Mouse (Mus musculus) R1 (cell line): Measurements from ENCODE around the gene Nfkbid.

Source experiments
- DNase-seq: peaks from one replicate; pipeline ENCODE4 v3.0.0-alpha.2; 2018; ENCODE audit warnings: low read depth, low spot score

Nfkbid gene

GRCm38 (mm10) chr7:30429327-30429726 lies 7.8 kb downstream of the Nfkbid start:
- DNase-seq: no peak

GRCm38 (mm10) chr7:30430191-30430590 lies 8.7 kb downstream of the Nfkbid start:
- DNase-seq: no peak

- DNase-seq: peak; percentile 71
These were observed 10.3 kb downstream of the Nfkbid start for GRCm38 (mm10) chr7:30431793-30432192.

- peak; percentile 88 for DNase-seq
These were observed 12.7 kb downstream of the Nfkbid start for GRCm38 (mm10) chr7:30434238-30434637.

- peak; percentile 77 for DNase-seq
These were observed 13.2 kb downstream of the Nfkbid start for GRCm38 (mm10) chr7:30434701-30435100.

DNA sequence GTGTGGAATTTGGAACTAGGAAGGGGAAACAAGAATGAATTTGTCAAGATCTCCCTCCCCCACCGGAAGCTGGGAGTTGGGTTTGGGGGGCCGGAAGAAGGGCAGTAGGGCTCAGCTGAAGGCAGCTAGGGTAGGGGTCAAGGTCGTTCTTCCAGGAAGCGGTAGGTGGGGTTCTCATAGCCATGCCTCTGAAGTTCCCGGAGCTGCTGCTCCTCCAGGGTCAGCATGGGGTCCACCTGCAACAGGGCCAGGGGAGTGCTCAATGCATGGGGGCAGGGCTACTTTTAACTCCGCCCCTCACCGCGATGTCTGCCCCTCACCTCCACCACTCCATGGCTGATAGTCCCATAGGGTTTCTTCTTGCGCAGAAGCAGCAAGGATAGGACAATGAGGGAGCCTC lies 13.6 kb downstream of the Nfkbid start:
- peak; percentile 95 for DNase-seq

GRCm38 (mm10) chr7:30436879-30437278 lies 15.3 kb downstream of the Nfkbid start:
- peak; percentile 96 for DNase-seq

- peak; percentile 53 for DNase-seq
These were observed 18.2 kb downstream of the Nfkbid start for GRCm38 (mm10) chr7:30439734-30440133.

DNA sequence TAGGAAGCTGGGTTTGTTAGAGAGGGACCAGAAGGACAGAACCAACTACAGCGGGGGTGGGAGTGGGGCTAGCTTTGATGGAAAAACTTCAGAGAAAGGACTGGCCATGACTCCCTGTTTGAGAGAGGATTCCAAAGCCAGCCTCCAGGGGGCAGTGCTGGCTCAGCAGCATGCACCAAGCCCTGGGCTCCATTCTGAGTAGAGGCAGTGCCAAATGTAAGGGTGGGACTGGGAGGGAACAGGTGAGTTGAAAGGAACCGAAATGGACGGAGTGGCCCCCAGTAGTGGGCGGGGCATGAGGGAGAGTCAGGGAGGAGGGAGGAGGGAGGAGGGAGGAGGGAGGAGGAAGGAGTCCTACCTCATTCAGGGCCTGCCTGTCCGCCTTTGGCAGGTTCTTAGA lies 19.2 kb downstream of the Nfkbid start:
- DNase-seq: peak; percentile 92

DNA sequence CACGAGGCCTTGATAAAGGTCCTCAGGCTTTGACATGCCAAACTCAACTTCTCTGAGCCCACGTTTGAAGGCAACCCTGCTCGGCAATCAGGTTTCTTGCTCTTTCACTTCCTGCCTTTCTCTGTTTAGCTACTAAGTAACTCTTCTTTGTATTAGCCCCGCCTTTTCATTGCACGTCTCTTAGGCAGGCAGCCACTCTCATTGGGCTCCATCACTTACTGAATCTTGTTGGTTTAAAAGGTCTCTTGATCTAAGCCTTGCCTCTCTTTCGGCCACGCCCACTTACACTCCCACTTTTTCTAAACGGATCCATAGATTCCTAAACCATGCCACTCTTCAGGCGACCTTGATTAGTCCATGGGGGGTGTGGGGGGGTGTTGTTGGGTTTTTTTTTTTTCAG lies 22.2 kb downstream of the Nfkbid start:
- DNase-seq: peak; percentile 93

DNA sequence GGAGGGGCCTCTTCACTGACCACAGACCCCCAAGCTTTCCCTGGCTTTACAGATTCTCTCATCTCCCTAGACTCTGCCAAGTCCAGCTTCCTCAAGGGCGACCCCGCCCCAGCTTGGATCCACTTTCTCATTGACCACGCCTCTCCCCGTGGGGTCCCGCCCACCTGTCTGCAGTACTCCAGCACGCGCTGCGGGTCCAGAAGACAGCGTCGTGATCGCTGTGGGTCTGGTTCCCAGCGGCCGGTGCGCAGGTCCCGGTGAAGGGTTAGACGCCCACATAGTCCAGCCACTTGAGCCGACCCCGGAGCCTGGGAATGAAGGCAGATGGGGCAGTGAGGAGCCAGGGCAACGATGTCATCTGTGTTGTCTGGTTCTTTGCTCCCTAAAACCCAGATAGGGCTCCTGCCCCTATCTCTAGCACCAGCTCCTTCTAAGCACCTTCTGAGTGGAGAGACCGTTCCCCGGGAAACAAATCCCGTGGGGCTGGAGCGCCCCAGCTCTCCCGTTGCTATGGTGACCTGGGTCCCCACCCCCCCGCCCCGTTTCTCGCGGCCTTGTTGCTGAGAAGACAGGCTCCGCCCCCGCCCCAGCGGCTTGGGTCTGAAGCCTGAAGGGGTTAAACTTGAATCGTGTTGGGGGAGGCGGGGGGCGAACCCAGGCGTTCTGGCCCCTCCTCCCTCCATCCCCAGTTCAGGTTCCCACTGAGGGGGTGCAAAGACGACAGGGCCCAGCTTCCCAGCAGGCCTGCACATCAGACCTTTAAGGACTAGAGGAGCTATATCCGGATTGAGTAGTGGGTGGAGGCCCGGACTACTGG lies 22.8 kb downstream of the Nfkbid start:
- peak; percentile 91 for DNase-seq

DNA sequence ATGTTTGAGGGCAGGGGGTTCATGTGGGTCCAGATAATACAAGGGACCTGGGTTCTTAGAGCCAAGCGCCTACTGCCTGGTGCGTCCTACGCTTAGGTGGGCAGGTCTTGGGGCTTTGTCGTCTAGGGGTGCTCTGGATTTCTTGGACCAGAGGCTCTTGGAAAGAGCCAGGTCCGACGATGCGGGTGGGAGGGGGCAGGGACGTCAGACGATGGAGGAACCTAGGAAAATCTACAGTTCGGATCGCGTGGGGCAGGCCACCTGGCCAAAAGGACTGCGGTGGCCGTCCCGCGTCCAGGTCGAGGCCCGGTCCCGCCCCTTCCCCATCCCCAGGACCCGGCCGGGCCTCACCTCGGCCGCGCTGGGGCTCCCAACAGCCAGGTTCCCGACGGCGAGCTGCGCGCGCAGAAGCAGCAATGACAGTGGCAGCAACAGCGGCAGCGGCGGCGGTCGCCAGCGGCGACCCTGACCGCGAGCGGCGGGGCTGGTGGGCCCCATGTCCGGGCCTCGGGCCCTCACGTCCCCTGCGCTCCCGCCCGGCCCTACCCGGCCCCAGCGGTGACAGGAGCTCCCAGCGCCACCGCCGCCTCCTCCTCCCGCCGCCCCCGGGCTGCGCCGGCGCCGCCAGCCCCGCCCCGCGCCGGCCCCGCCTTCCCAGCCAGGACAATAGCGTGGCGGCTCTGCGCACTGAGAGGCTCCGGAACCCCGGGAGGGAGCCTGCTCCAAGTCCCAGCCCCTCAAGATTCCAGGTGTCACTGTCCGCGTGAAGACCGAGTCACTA lies 23.6 kb downstream of the Nfkbid start, which contains the start of gene Aplp1:
TSS of gene Aplp1 (minus strand) at position 565 of the 781 bp plus-strand sequence.
- DNase-seq: peak; percentile 78

DNA sequence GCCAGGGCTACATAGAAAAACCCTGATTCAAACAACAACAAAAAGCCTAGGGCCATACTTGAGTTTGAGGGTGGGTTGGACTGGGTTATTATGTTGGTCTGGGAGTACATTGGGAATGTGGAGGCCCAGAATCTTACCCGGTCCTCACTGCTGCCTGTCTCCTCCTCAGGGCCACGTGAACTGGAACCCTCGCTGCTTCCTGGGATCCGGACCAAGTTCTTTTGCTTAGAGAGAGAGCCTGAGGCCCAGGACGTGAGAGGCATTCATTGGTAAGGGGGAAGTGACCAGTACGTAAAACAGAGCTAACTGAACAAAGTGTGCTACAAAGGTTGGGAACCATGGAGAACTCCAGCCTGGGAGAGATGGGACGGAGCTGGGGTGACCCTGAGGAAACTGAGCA lies 28.7 kb downstream of the Nfkbid start:
- DNase-seq: no peak

- DNase-seq: no peak
These were observed 31.8 kb downstream of the Nfkbid start for GRCm38 (mm10) chr7:30453327-30453726.

- DNase-seq: peak; percentile 95
These were observed 32.2 kb downstream of the Nfkbid start for GRCm38 (mm10) chr7:30453766-30454165.

DNA sequence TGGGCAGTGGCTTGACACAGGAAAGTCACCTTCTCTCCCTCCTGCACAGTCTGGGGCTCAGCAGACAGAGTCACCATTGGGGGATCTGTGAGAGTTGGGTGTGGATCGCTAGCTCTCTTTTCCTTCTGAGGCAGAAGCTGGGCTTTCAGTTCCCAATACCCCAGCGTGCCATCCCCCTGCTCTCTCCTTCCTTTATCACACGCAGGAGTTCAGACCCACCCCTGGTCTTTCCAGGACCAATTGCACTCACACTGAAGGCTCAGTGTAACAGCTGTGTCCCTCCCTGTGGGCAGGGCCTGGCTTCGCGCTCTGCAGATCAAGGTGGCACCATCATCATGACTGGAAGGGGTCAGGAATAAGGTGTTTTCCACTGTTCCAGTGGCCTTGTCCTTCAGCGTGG lies 32.7 kb downstream of the Nfkbid start:
- DNase-seq: peak; percentile 48

- no peak for DNase-seq
These were observed 35.0 kb downstream of the Nfkbid start for GRCm38 (mm10) chr7:30456487-30456886.

DNA sequence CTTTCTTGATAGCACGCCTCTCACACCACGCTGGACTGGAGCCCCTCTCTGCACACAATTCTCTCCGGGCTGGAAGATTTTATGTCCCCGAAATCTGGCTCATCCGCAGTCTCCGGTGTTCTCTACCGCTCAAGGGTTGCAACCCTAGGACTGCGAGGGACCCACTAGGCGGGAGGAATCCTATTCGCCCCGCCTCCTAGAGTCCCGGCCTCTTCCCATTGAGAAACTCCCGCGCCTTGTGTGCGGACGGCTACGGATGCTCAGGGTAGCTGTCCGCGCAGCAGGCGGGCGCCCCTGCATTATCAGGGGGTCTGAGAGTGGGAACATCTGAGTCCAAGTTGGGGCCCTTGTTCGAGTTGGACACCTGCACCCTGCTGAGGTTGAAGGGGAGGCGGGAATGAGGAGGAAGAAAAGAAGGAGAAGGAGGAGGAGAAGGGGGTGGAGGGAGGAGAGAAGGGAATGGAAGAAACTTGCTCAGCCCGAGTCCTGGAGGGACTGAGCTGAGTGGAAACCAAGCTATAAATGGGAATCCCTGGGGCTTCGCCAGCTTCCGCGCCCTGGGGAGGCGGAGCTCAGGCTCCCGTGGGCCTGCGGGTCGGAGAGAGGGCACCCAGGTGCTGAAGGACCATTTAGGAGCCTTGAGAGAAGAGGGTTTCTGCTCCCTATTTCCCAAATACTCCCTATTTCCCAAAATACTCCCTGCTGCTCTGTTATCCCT lies 35.5 kb downstream of the Nfkbid start:
- DNase-seq: peak; percentile 73

GRCm38 (mm10) chr7:30457629-30458330 lies 36.2 kb downstream of the Nfkbid start, which contains the start of the genes Kirrel2 and Nphs1:
Gene Kirrel2 (minus strand): TSS chr7:30457690.
Gene Nphs1 (plus strand): TSS chr7:30458315.
- DNase-seq: peak; percentile 57

DNA sequence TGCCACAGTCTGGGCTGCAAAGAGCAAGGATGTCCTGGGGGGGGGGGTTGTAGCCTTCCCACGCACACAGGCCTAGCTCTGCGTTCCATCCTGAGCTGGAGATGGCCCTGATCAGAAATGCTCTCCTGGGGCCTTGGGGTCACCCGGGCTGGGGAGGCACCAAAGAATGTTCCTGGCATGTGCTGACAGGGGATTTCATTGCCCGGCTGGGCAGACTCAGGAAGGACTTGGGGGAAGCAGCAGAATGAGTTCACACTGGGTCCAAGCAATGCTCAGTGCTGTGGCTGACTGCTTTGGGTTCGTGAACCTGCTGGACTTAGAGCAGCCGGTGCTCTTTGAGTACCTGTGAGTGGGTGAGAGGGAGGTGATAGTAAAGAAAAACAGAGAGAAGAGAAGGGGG lies 38.0 kb downstream of the Nfkbid start:
- DNase-seq: no peak

GRCm38 (mm10) chr7:30463568-30463967 lies 42.0 kb downstream of the Nfkbid start:
- peak; percentile 92 for DNase-seq
